8 mouse cellular contexts compared by ENCODE assay signal in the genomic region with DNA sequence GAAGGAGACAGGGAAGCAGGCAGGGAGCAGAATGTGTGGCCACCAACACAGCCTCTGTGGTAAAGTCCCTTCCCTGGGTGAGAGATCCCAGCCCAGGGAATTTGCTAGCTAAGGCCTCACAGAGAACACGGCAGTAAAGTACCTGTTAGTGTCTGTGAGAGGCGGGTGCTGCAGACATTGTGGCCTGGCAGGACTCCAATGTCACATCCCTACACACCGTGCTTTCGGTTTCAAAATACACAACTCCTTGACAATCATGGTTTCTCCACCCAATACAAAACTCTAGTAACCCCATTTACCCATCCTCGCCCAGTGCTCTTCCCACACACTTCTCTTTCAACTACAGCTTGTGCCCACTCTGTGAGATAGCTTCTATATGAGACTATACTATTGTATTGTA.
"Had no signal": no experiment of that assay in that cellular context is flagged by ENCODE, and none has a peak within 500 bp of the region (broad histone marks: within the 10 kb centered on the region; RNA-seq: fewer than 3 reads in every experiment).

No protein-coding gene starts in this region.

- DNase-seq: kidney, adult 11 months; kidney, adult 9 months; kidney, postnatal 4 days; lung, adult 18-20 months; lung, postnatal 36 days; right cerebral cortex, postnatal 25 days; thymus, postnatal 25 days had no signal

- ATAC-seq: midbrain, embryonic 15.5 days had no signal
